Mouse (Mus musculus) erythroblast, embryonic 14.5 days (primary cell): Measurements from ENCODE around the gene Pced1b.

Experiments
- GATA1 ChIP-seq: IDR thresholded peaks from 2 replicates; pipeline ENCODE4 v1.6.1; 2012; ENCODE audit warnings: low read length, inconsistent platforms, mixed read lengths
- TAL1 ChIP-seq: IDR thresholded peaks from 3 replicates; pipeline ENCODE4 v1.6.1; 2012; ENCODE audit warnings: low read length, inconsistent platforms, mixed read lengths

DNA sequence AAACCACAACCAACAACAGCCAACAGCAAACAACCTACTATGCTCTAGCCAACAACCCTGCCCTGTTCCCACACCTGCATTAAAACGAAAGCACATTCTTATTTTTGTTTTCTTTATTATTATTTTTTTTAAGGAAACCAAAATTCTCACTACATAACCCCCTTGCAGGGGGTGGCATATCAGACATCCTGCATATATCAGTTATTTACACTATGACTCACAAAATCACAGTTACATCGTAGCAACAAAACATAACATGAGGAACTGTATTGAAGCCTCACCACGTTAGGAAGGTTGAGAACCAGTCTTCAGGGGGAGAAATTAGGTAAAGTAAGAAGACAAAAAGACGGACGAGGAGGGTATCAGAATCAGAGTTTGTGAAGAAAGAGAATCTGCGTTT is 159.2 kb downstream of the Pced1b start:
- TF ChIP-seq TAL1: no peak
- no peak for TF ChIP-seq GATA1
